Mouse (Mus musculus) bone marrow, adult 2 months (tissue): ENCODE data around the gene Rassf10.

Source experiments
- CTCF ChIP-seq: fragments of 200-500 bp; IDR thresholded peaks from 2 replicates; pipeline ENCODE4 v1.5.1; 2011; ENCODE audit warnings: low read length, control low read depth; ENCODE audit not compliant: control insufficient read depth, insufficient read depth
- POLR2A ChIP-seq: fragments of 200-500 bp; IDR thresholded peaks from 2 replicates; pipeline ENCODE4 v1.6.1; 2011; ENCODE audit warnings: low read depth, mild to moderate bottlenecking, control low read depth, low read length, borderline replicate concordance; ENCODE audit not compliant: control insufficient read depth

GRCm38 (mm10) chr7:112953777-112954291, at the start of gene Rassf10:
- TF ChIP-seq POLR2A (no peak), CTCF (no peak)
